Mouse (Mus musculus) erythroblast, embryonic 14.5 days (primary cell): ENCODE measurements around the gene Rara.

Source experiments
- GATA1 ChIP-seq: IDR thresholded peaks from 2 replicates; pipeline ENCODE4 v1.6.1; 2012; ENCODE audit warnings: low read length, inconsistent platforms, mixed read lengths
- TAL1 ChIP-seq: IDR thresholded peaks from 3 replicates; pipeline ENCODE4 v1.6.1; 2012; ENCODE audit warnings: low read length, inconsistent platforms, mixed read lengths

DNA sequence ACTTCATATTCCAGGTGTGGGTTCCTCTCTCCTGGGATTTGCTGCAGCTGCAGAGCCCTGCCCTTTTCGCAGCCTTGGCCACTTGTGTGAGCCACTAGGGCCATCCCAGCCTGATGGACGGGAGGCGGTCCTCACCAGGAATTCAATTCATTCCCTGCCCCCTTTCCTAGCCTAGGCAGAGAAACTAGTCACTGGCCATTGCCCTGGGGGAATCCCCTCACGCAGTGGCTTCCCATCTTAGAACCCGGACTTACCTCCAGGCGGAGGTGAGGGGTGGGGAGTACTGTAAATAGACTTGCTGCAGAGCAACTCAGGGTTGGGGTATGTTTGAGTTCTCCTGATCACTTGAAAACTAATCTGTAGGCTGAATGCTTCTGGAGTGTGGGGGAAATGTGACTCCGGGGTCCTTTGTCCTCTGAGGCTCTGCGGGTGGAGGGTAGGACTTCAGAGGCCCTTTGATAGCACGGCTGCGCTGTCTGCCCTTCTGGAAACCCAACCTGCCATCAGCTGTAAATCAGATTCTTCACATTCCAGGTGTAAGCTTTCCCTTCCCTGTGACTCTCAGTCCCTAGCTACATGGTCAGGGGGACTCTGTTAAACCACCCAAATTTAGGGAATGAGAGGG, 24.9 kb upstream of the Rara start:
- no peak for TF ChIP-seq TAL1
- no peak for TF ChIP-seq GATA1
